Mouse (Mus musculus): ENCODE measurements at regions not wholly inside any gene's neighbourhood (a gene's known extent, or its start where the extent isn't known, plus 50 kb on each side); places are given as distances from the start of the nearest gene placed in this dataset.

DNA sequence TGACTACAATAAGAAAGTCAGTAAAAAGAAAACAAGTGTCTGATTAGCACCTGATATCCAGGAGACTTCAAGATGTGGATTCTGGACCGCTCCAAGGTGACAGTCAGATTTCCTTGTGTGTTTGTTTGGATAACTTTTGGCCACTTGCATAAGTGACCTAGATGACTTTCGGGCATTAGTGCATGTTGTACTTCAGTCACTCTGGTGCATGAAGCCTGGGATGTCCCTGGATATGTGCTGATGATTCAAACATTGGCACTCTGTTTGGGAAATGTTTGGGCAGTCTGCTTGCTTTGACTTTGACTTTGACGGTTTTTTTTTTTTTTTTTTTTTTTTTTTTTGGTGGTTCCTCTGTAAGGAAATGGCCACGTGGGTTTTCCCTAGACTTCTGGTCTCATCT, 121.8 kb downstream of the Dusp6 start:
- no peak for TF ChIP-seq MYOD1 (IDR thresholded peaks at IDR 0.05; ENCODE audit: control insufficient read depth, insufficient read length, low read depth)
- no peak for TF ChIP-seq CTCF (IDR thresholded peaks at IDR 0.05; ENCODE audit: control insufficient read depth, insufficient read depth, insufficient read length)
- no peak for TF ChIP-seq MYOG (IDR thresholded peaks at IDR 0.05; ENCODE audit: control insufficient read depth, extremely low read depth, insufficient read length)
- TF ChIP-seq MAX (IDR thresholded peaks at IDR 0.05) = no peak
- TF ChIP-seq USF1 (IDR thresholded peaks at IDR 0.05; ENCODE audit: low read depth) = no peak
